Mouse (Mus musculus): ENCODE measurements around the gene Zdhhc14.

GRCm38 (mm10) chr17:5572096-5572730 lies 79.9 kb downstream of the Zdhhc14 start:
- no peak for TF ChIP-seq CTCF (IDR thresholded peaks at IDR 0.05; ENCODE audit: control insufficient read depth, insufficient read depth, insufficient read length)
- no peak for TF ChIP-seq MYOG (IDR thresholded peaks at IDR 0.05; ENCODE audit: control insufficient read depth, extremely low read depth, insufficient read length)
- TF ChIP-seq MAX (IDR thresholded peaks at IDR 0.05), result no peak
- no peak for TF ChIP-seq USF1 (IDR thresholded peaks at IDR 0.05; ENCODE audit: low read depth)

Data from C2C12 (cell line).